Mouse (Mus musculus) ES-E14 (cell line): Measurements from ENCODE around the gene Mettl3. TPM values are rescaled to one million over a fixed set of nuclear protein-coding genes. Genes with fewer than 3 reads are reported as not detected.
A peak's percentile ranks its signal among the peaks of the same experiment; 100 is the strongest.

Experiments
- DNase-seq: peaks from one replicate; pipeline ENCODE4 v3.0.0-alpha.2; 2013; ENCODE audit warnings: low read depth, low spot score
- H3K27ac ChIP-seq: 2 replicates; pipeline ENCODE4 v1.5.1; 2012; ENCODE audit warnings: low read depth, mild to moderate bottlenecking, low read length, moderate library complexity, mixed read lengths; ENCODE audit not compliant: poor library complexity, insufficient read depth, severe bottlenecking
- H3K36me3 ChIP-seq: 2 replicates; pipeline ENCODE4 v1.6.1; 2012; ENCODE audit warnings: mild to moderate bottlenecking, low read length, moderate library complexity, mixed read lengths; ENCODE audit not compliant: control insufficient read depth, poor library complexity, insufficient read depth, severe bottlenecking
- H3K4me1 ChIP-seq, 2 experiments: fragments of 150-350 bp in 1 of 2; sonication (generic) in 1 of 2; 2 replicates each; pipeline ENCODE4 v1.6.1; 2012; ENCODE audit warnings: low read length in 2 of 2, mild to moderate bottlenecking in 1 of 2, mixed read lengths in 1 of 2; ENCODE audit not compliant: control insufficient read depth in 2 of 2, insufficient read depth in 2 of 2, poor library complexity in 1 of 2
- H3K4me3 ChIP-seq, 2 experiments: fragments of 150-350 bp in 1 of 2; sonication (generic) in 1 of 2; 2 replicates each; pipeline ENCODE4 v1.5.1; 2012; ENCODE audit warnings: low read length in 2 of 2, low read depth in 1 of 2, mild to moderate bottlenecking in 1 of 2, mixed read lengths in 1 of 2; ENCODE audit not compliant: insufficient read depth in 1 of 2, poor library complexity in 1 of 2, severe bottlenecking in 1 of 2
- H3K9ac ChIP-seq: 2 replicates; pipeline ENCODE4 v1.6.1; 2012; ENCODE audit warnings: low read depth, mild to moderate bottlenecking, low read length, mixed read lengths; ENCODE audit not compliant: poor library complexity, insufficient read depth, severe bottlenecking
- H3K9me3 ChIP-seq: fragments of 150-350 bp; sonication (generic); 2 replicates; pipeline ENCODE4 v1.6.1; 2012; ENCODE audit warnings: low read depth, mild to moderate bottlenecking, low read length; ENCODE audit not compliant: control insufficient read depth, insufficient read depth
- CHD2 ChIP-seq: IDR thresholded peaks from 2 replicates; pipeline ENCODE4 v1.6.1; 2014; ENCODE audit warnings: mild to moderate bottlenecking, low read depth, low read length, inconsistent platforms
- HCFC1 ChIP-seq: IDR thresholded peaks from 2 replicates; pipeline ENCODE4 v1.6.1; 2012; ENCODE audit warnings: low read length, inconsistent platforms, borderline replicate concordance; ENCODE audit not compliant: insufficient read depth
- MAFK ChIP-seq: IDR thresholded peaks from 2 replicates; pipeline ENCODE4 v1.6.1; 2014; ENCODE audit warnings: mild to moderate bottlenecking, low read depth, low read length, inconsistent platforms; ENCODE audit not compliant: insufficient read depth
- ZC3H11A ChIP-seq: IDR thresholded peaks from 2 replicates; pipeline ENCODE4 v1.6.1; 2012; ENCODE audit warnings: low read depth, mild to moderate bottlenecking, inconsistent platforms, low read length, borderline replicate concordance
- ZNF384 ChIP-seq: IDR thresholded peaks from 2 replicates; pipeline ENCODE4 v1.6.1; 2012; ENCODE audit warnings: low read depth, low read length, inconsistent platforms
- in situ Hi-C, 2 experiments: fragments of 600-800 bp; cut with MboI; formaldehyde crosslinking; loops; one replicate each; pipeline ENCODE4 v1.15.1; 2025; ENCODE audit warnings: low sequenced_read_pairs in 2 of 2, inconsistent platforms in 1 of 2; ENCODE audit not compliant: unreplicated experiment in 2 of 2
- total RNA-seq: library from RNA; depleted of rRNA; stranded (reverse); fragments of 300-350 nt; gene quantifications from 2 replicates; pipeline ENCODE4 v1.2.3, GENCODE M21; 2012; rRNA removed

Mettl3 gene
- total RNA-seq, 1 experiment: 22.0 TPM

GRCm38 (mm10) chr14:52257484-52258213 lies 47.3 kb downstream of the Mettl3 start, which contains the start of gene Chd8:
Gene Chd8, minus strand, starts transcription at chr14:52257780.
- peak within 1 kb of the TSS; percentile 95 to 96 for H3K4me3 ChIP-seq
- peak; percentile 94 for DNase-seq
- H3K4me1 ChIP-seq: peaks cover 1 to 5% of the 10 kb centered on the region in 2 experiments; a peak in 1 of 4 replicates
- peak within 1 kb of the TSS; percentile 95 for H3K9ac ChIP-seq
- H3K36me3 ChIP-seq: peaks cover 2% of the 10 kb centered on the region; the same call in 1 of the 2 replicates
- peak within 1 kb of the TSS; percentile 88 for H3K27ac ChIP-seq
- TF ChIP-seq HCFC1: peak; percentile 67
- TF ChIP-seq CHD2: no peak
- TF ChIP-seq ZC3H11A: no peak
- TF ChIP-seq MAFK: no peak
- no peak for TF ChIP-seq ZNF384
- no peaks in the 10 kb centered on the region for H3K9me3 ChIP-seq
- in situ Hi-C loops: no loop called here

- in situ Hi-C loops: no loop called here
- peaks cover 3 to 5% of the 10 kb centered on the region in 2 experiments; a peak in 1 of 4 replicates for H3K4me1 ChIP-seq
- H3K4me3 ChIP-seq: peak overlapping the region; percentile 95 to 96
- H3K27ac ChIP-seq: peak overlapping the region; percentile 88; the same call in 1 of the 2 replicates
- TF ChIP-seq ZC3H11A (no peak), ZNF384 (no peak), CHD2 (no peak), HCFC1 (no peak), MAFK (no peak)
- DNase-seq: no peak
- H3K36me3 ChIP-seq: no peaks in the 10 kb centered on the region
- peak overlapping the region; percentile 95; the same call in 1 of the 2 replicates for H3K9ac ChIP-seq
- no peaks in the 10 kb centered on the region for H3K9me3 ChIP-seq
Measured at GRCm38 (mm10) chr14:52256311-52257175, 48.4 kb downstream of the Mettl3 start.

- TF ChIP-seq ZNF384 (no peak), ZC3H11A (no peak), CHD2 (no peak), HCFC1 (no peak), MAFK (no peak)
- Histone ChIP-seq H3K9ac (no peak overlapping the region), H3K36me3 (no peaks in the 10 kb centered on the region), H3K4me3 (no peak overlapping the region), H3K4me1 (peaks cover 0 to 2% of the 10 kb centered on the region in 2 experiments; a peak in 1 of 4 replicates), H3K9me3 (no peaks in the 10 kb centered on the region), H3K27ac (no peak overlapping the region)
- DNase-seq: no peak
- in situ Hi-C loops: no loop called here
Measured at GRCm38 (mm10) chr14:52246129-52246528, 58.8 kb downstream of the Mettl3 start.

Other genes starting within 250 kb of the Mettl3 start
- gene Hnrnpc, start 201.1 kb downstream of the Mettl3 start, total RNA-seq: 242 and 267 TPM in 2 replicates
- gene Rpgrip1, start 194.4 kb downstream of the Mettl3 start, total RNA-seq: 3.3 and 6.4 TPM in 2 replicates
- gene Supt16, start 107.7 kb downstream of the Mettl3 start, total RNA-seq: 54.7 and 80.3 TPM in 2 replicates
- gene Chd8, start 47.3 kb downstream of the Mettl3 start, total RNA-seq: 45.1 and 82.1 TPM in 2 replicates
- gene Tox4, start 26.0 kb downstream of the Mettl3 start, total RNA-seq: 21.3 and 29.1 TPM in 2 replicates
- 2.6 and 4.9 TPM in 2 replicates for gene Rab2b, start 25.6 kb downstream of the Mettl3 start, total RNA-seq
- gene Sall2, start 23.6 kb upstream of the Mettl3 start, total RNA-seq: 4.3 and 5.0 TPM in 2 replicates
- not detected in 2 replicates for gene Olfr1513, start 51.3 kb upstream of the Mettl3 start, total RNA-seq
- not detected in 2 replicates for gene Olfr1512, start 74.0 kb upstream of the Mettl3 start, total RNA-seq
- not detected in 2 replicates for gene Olfr1511, start 92.3 kb upstream of the Mettl3 start, total RNA-seq
- not detected in 2 replicates for gene Olfr1510, start 109.2 kb upstream of the Mettl3 start, total RNA-seq
- not detected in 2 replicates for gene Olfr1509, start 137.9 kb upstream of the Mettl3 start, total RNA-seq
- gene Olfr1508, start 162.4 kb upstream of the Mettl3 start, total RNA-seq: not detected in 2 replicates
- not detected in 2 replicates for gene Olfr1507, start 190.6 kb upstream of the Mettl3 start, total RNA-seq